Mouse (Mus musculus): ENCODE measurements around the gene Zap70. TPM values are rescaled to one million over a fixed set of nuclear protein-coding genes. Genes with fewer than 3 reads are reported as not detected.
A peak's percentile ranks its signal among the peaks of the same experiment; 100 is the strongest.

Gene Zap70
- polyA plus RNA-seq, 1 experiment from 2014 or later: 0.48 TPM

GRCm38 (mm10) chr1:36782476-36782875 is 20.9 kb downstream of the Zap70 start:
- no peaks in the 10 kb centered on the region; the same call in 1 of the 2 replicates for H3K4me1 ChIP-seq (replicated peaks)
- H3K9me3 ChIP-seq: no peaks in the 10 kb centered on the region
- no peak overlapping the region for H3K9ac ChIP-seq
- no peak for ATAC-seq
- no peak overlapping the region for H3K4me3 ChIP-seq (replicated peaks)
- WGBS: 70% methylated on average over 11 of the region's 11 CpGs
- H3K36me3 ChIP-seq: no peaks in the 10 kb centered on the region
- H3K27me3 ChIP-seq (replicated peaks): no peaks in the 10 kb centered on the region
- H3K4me2 ChIP-seq (replicated peaks): no peak overlapping the region
- H3K27ac ChIP-seq: no peak overlapping the region

DNA sequence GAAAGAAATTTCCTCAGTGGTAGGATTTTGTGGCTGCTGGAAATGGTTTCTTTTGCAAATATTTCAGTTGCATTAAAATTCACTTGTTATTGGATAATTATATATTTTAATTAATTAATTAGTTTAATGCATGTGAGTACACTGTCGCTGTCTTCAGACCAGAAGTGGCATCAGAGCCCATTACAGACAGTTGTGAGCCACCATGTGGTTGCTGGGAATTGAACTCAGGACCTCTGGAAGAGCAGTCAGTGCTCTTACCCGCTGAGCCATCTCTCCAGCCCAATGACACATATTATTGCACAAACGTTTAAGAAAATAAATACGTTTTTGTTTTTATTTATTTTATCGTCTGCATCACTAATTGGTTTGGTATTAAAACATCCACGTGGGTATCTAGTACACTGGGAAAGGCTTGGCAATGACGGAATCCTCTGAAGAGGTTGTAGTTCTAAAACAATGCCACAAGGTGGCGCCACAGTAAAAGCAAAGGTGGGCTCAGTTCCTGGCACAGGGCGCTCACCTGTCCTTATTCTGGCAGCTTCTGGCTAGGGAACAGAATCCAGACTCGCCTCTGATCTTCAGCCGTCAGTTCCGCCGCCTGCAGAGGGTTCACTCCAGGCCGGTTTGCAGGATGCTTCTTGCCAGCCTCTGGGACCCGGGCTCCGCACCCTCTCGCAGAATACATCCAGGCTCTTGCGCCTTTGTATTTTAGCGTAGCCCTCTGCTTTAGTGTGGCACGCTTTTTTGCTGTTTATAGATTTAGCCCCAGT is 23.0 kb downstream of the Zap70 start:
- ATAC-seq: peak; percentile 78

GRCm38 (mm10) chr1:36785238-36785641 is 23.6 kb downstream of the Zap70 start:
- H3K27me3 ChIP-seq (replicated peaks): no peaks in the 10 kb centered on the region
- H3K9me3 ChIP-seq: no peaks in the 10 kb centered on the region
- peak overlapping the region; percentile 50 for H3K9ac ChIP-seq
- peak; percentile 58 for ATAC-seq
- no peaks in the 10 kb centered on the region for H3K36me3 ChIP-seq
- peak overlapping the region; percentile 85 for H3K4me2 ChIP-seq (replicated peaks)
- H3K4me1 ChIP-seq (replicated peaks): no peaks in the 10 kb centered on the region; the same call in 1 of the 2 replicates
- peak overlapping the region; percentile 42 for H3K4me3 ChIP-seq (replicated peaks)
- under 1% methylated on average over 16 of the region's 16 CpGs for WGBS
- H3K27ac ChIP-seq: no peak overlapping the region

More for the DNA sequence above, 23.0 kb downstream of the Zap70 start:
- Histone ChIP-seq H3K36me3 (no peaks in the 10 kb centered on the region), H3K4me3 (replicated peaks) (peak overlapping the region; percentile 42), H3K9me3 (no peaks in the 10 kb centered on the region), H3K9ac (peak overlapping the region; percentile 50), H3K4me2 (replicated peaks) (peak overlapping the region; percentile 85), H3K27me3 (replicated peaks) (no peaks in the 10 kb centered on the region), H3K27ac (no peak overlapping the region), H3K4me1 (replicated peaks) (no peaks in the 10 kb centered on the region; the same call in 1 of the 2 replicates)
- 3% methylated on average over 20 of the region's 20 CpGs for WGBS

- H3K9me3 ChIP-seq: no peaks in the 10 kb centered on the region
- H3K4me3 ChIP-seq (replicated peaks): no peak overlapping the region
- no peaks in the 10 kb centered on the region; the same call in 1 of the 2 replicates for H3K4me1 ChIP-seq (replicated peaks)
- 88% methylated on average over 7 of the region's 7 CpGs for WGBS
- no peak overlapping the region for H3K4me2 ChIP-seq (replicated peaks)
- H3K27me3 ChIP-seq (replicated peaks): no peaks in the 10 kb centered on the region
- ATAC-seq: no peak
- H3K27ac ChIP-seq: no peak overlapping the region
- no peak overlapping the region for H3K9ac ChIP-seq
- H3K36me3 ChIP-seq: 0 out of 2 replicates have a peak, but pooled peaks cover 3% of the 10 kb centered on the region
Measured at GRCm38 (mm10) chr1:36786377-36786776, 24.8 kb downstream of the Zap70 start.

- Histone ChIP-seq H3K36me3 (peaks cover 25% of the 10 kb centered on the region), H3K9ac (no peak overlapping the region), H3K27ac (no peak overlapping the region), H3K4me3 (replicated peaks) (no peak overlapping the region), H3K4me2 (replicated peaks) (no peak overlapping the region), H3K4me1 (replicated peaks) (no peaks in the 10 kb centered on the region; the same call in 1 of the 2 replicates), H3K27me3 (replicated peaks) (no peaks in the 10 kb centered on the region), H3K9me3 (no peaks in the 10 kb centered on the region)
- WGBS: 73% methylated on average over 8 of the region's 8 CpGs
- no peak for ATAC-seq
Measured at GRCm38 (mm10) chr1:36789416-36789815, 27.8 kb downstream of the Zap70 start.

- no peak for ATAC-seq
- no peaks in the 10 kb centered on the region for H3K27me3 ChIP-seq (replicated peaks)
- 79% methylated on average over 7 of the region's 7 CpGs for WGBS
- H3K36me3 ChIP-seq: peaks cover 65% of the 10 kb centered on the region
- H3K4me2 ChIP-seq (replicated peaks): no peak overlapping the region
- H3K9me3 ChIP-seq: no peaks in the 10 kb centered on the region
- no peak overlapping the region for H3K27ac ChIP-seq
- H3K4me3 ChIP-seq (replicated peaks): no peak overlapping the region
- H3K9ac ChIP-seq: no peak overlapping the region
- no peaks in the 10 kb centered on the region for H3K4me1 ChIP-seq (replicated peaks)
Measured at GRCm38 (mm10) chr1:36796711-36797110, 35.1 kb downstream of the Zap70 start.

DNA sequence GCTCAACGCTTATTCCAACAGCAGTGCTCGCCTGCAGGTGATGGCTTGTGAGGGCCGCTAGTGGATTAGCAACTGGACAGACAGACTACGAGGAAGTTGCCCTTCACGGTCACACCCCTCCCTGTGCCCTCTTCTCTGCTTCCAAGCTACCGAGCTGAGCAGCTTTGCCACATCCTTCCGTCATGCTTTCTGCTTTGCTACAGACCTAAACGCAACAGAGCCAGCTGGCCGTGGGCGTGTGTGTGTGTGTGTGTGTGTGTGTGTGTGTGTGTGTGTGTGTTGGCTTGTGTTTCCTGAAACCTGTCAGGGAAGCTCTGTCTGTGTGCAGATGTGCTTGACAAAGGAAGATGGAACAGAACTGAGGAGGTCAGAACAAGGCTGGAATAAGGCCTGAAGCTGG is 35.9 kb downstream of the Zap70 start:
- H3K4me2 ChIP-seq (replicated peaks): no peak overlapping the region
- no peak for ATAC-seq
- H3K4me1 ChIP-seq (replicated peaks): no peaks in the 10 kb centered on the region
- no peaks in the 10 kb centered on the region for H3K27me3 ChIP-seq (replicated peaks)
- 70% methylated on average over 10 of the region's 10 CpGs for WGBS
- H3K9ac ChIP-seq: no peak overlapping the region
- H3K27ac ChIP-seq: no peak overlapping the region
- peaks cover 66% of the 10 kb centered on the region for H3K36me3 ChIP-seq
- H3K9me3 ChIP-seq: no peaks in the 10 kb centered on the region
- H3K4me3 ChIP-seq (replicated peaks): no peak overlapping the region

DNA sequence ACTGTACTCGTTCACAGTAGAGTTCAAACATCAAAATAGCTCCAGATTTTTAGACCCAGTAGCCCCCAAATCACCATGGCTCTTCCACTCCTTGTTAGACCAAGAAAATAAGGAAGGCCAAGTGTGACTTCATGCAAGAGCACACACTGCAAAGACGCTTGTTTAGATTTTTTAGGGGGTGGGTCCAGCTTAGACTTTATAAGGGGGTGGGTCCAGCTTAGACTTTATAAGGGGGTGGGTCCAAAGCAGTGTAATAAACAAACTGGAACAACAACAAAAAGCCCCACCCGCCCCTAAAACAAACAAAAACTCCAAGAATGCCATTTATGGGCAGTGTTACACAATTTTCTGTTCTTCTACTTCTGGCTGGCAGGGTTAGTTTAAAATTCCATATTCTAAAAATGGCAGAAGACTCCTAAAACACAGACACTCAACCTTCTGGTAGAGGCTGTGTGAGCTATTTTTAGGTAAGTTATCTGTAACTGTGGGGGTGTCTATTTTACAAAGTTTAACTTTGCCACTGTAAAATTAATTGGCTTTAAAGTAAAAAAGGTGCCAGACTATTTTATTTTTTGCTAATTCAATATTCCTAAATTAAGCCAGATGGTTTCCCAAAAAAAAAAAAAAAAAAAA is 38.9 kb downstream of the Zap70 start:
- H3K9ac ChIP-seq: no peak overlapping the region
- no peaks in the 10 kb centered on the region for H3K9me3 ChIP-seq
- no peak for ATAC-seq
- H3K27ac ChIP-seq: no peak overlapping the region
- H3K36me3 ChIP-seq: peaks cover 47% of the 10 kb centered on the region
- H3K27me3 ChIP-seq (replicated peaks): no peaks in the 10 kb centered on the region
- H3K4me2 ChIP-seq (replicated peaks): no peak overlapping the region
- WGBS: 76% methylated on average over 3 of the region's 3 CpGs
- no peaks in the 10 kb centered on the region for H3K4me1 ChIP-seq (replicated peaks)
- H3K4me3 ChIP-seq (replicated peaks): no peak overlapping the region

DNA sequence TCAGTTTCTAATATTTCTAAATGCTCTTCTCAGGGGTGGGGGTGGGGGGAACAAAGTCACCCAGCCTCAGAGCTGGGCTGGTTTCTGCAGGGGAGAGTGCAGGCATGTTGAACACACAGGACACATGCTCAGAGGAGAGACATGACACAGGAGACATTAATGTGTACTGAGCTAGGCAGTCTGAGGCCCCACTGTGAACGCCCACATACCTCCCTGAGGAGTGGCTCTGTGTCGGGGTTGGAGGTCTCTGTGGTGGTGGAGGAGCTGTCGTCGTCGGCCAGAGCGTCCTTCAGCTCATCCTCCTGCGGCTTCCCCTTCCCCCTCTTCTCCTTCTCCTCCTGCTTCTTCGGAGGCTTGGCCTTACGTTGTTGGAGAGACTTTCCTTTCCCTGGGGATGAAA is 42.7 kb downstream of the Zap70 start:
- Histone ChIP-seq H3K36me3 (peaks cover 44% of the 10 kb centered on the region), H3K4me1 (replicated peaks) (no peaks in the 10 kb centered on the region), H3K27ac (no peak overlapping the region), H3K4me2 (replicated peaks) (no peak overlapping the region), H3K9ac (no peak overlapping the region), H3K27me3 (replicated peaks) (no peaks in the 10 kb centered on the region), H3K4me3 (replicated peaks) (no peak overlapping the region), H3K9me3 (no peaks in the 10 kb centered on the region)
- ATAC-seq: peak; percentile 45; the same call in 1 of the 2 replicates
- 60% methylated on average over 9 of the region's 9 CpGs for WGBS

DNA sequence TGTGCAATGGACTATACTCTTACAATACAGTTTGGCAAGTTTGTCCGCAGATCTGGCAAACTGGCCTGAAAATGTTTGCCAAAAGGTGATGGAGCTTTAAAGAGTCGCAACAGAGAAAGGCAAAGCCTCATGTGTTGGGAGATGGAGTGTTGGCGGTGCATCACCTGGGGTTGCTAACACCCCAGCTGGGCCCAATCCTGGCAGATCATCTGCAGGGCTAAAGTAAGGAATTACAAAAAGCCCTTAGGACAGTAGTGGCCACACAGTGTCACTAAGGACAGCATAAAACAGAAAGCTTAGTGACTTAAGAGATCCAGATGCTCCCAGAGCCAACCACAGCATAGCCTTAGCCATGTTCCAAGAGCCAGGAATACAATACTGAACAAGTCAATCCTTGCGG is 43.2 kb downstream of the Zap70 start:
- H3K4me1 ChIP-seq (replicated peaks): no peaks in the 10 kb centered on the region
- 86% methylated on average over 4 of the region's 4 CpGs for WGBS
- H3K27me3 ChIP-seq (replicated peaks): no peaks in the 10 kb centered on the region
- no peak overlapping the region for H3K4me2 ChIP-seq (replicated peaks)
- peaks cover 40% of the 10 kb centered on the region for H3K36me3 ChIP-seq
- no peak overlapping the region for H3K27ac ChIP-seq
- H3K4me3 ChIP-seq (replicated peaks): no peak overlapping the region
- H3K9me3 ChIP-seq: no peaks in the 10 kb centered on the region
- no peak overlapping the region for H3K9ac ChIP-seq
- ATAC-seq: no peak

GRCm38 (mm10) chr1:36806181-36806905 is 44.7 kb downstream of the Zap70 start:
- H3K9me3 ChIP-seq: no peaks in the 10 kb centered on the region
- no peak for ATAC-seq
- H3K27me3 ChIP-seq (replicated peaks): no peaks in the 10 kb centered on the region
- H3K27ac ChIP-seq: no peak overlapping the region
- no peak overlapping the region for H3K4me3 ChIP-seq (replicated peaks)
- 94% methylated on average over 7 of the region's 7 CpGs for WGBS
- H3K36me3 ChIP-seq: peaks cover 49% of the 10 kb centered on the region
- H3K4me2 ChIP-seq (replicated peaks): no peak overlapping the region
- no peaks in the 10 kb centered on the region for H3K4me1 ChIP-seq (replicated peaks)
- no peak overlapping the region for H3K9ac ChIP-seq

- Histone ChIP-seq H3K27me3 (replicated peaks) (no peaks in the 10 kb centered on the region), H3K4me1 (replicated peaks) (no peaks in the 10 kb centered on the region), H3K9ac (no peak overlapping the region), H3K4me2 (replicated peaks) (no peak overlapping the region), H3K27ac (no peak overlapping the region), H3K4me3 (replicated peaks) (no peak overlapping the region), H3K9me3 (no peaks in the 10 kb centered on the region), H3K36me3 (peaks cover 49% of the 10 kb centered on the region)
- ATAC-seq: no peak
- 88% methylated on average over 1 of the region's 1 CpGs for WGBS
Measured at GRCm38 (mm10) chr1:36807086-36807485, 45.5 kb downstream of the Zap70 start.
